Mouse (Mus musculus) intestine, postnatal 0 days (tissue): ENCODE data around the gene Chit1. TPM values are rescaled to one million over a fixed set of nuclear protein-coding genes. Genes with fewer than 3 reads are reported as not detected.

Experiments
- ATAC-seq: fragments of 200-750 bp; cut with Nextera tagmentation; 2 replicates; pipeline ENCODE4 v1.8.0; 2017; ENCODE audit warnings: mild to moderate bottlenecking, moderate TSS enrichment, moderate library complexity
- H3K27ac ChIP-seq: fragments of 300-500 bp; sonication (generic); 2 replicates; pipeline ENCODE4 v1.5.1; 2014; ENCODE audit warnings: mild to moderate bottlenecking, low read depth, low read length, moderate library complexity
- H3K27me3 ChIP-seq: fragments of 300-500 bp; sonication (generic); replicated peaks from 2 replicates; pipeline ENCODE4 v1.6.1; 2014; ENCODE audit warnings: low read length, mixed read lengths; ENCODE audit not compliant: control insufficient read depth, insufficient read depth
- H3K36me3 ChIP-seq: fragments of 300-500 bp; sonication (generic); 2 replicates; pipeline ENCODE4 v1.6.1; 2014; ENCODE audit warnings: mild to moderate bottlenecking, moderate library complexity; ENCODE audit not compliant: control insufficient read depth, insufficient read depth
- H3K4me1 ChIP-seq: fragments of 300-500 bp; sonication (generic); replicated peaks from 2 replicates; pipeline ENCODE4 v1.6.1; 2014; ENCODE audit warnings: antibody characterized with exemption, low read length, mixed read lengths; ENCODE audit not compliant: control insufficient read depth, insufficient read depth
- H3K4me2 ChIP-seq: fragments of 300-500 bp; sonication (generic); replicated peaks from 2 replicates; pipeline ENCODE4 v1.6.1; 2014; ENCODE audit warnings: low read depth, mild to moderate bottlenecking, moderate library complexity
- H3K4me3 ChIP-seq: fragments of 300-500 bp; sonication (generic); 2 replicates; pipeline ENCODE4 v1.5.1; 2014; ENCODE audit warnings: low read depth, low read length
- H3K9ac ChIP-seq: fragments of 300-500 bp; sonication (generic); 2 replicates; pipeline ENCODE4 v1.6.1; 2014; ENCODE audit warnings: mild to moderate bottlenecking, low read depth, low read length
- H3K9me3 ChIP-seq: fragments of 300-500 bp; sonication (generic); 2 replicates; pipeline ENCODE4 v1.6.1; 2016; ENCODE audit warnings: mixed run types; ENCODE audit not compliant: control insufficient read depth
- CTCF ChIP-seq: sonication (generic); IDR thresholded peaks from 2 replicates; pipeline ENCODE4 v1.5.1; 2016; ENCODE audit warnings: low read depth, mild to moderate bottlenecking, control low read depth, antibody characterized with exemption, moderate library complexity
- WGBS: fragments of 180-500 bp; shearing (Covaris S2); extraction: QIAGEN DNeasy Blood & Tissue Kit; methylation state at CpG from one replicate; pipeline ENCODE4 v1.1.7; 2014; 5-methylcytosine and 5-hydroxymethylcytosine counted together
- polyA plus RNA-seq: library from polyadenylated mRNA; unstranded; fragments of >200 nt; fragmentation: Nextera tagmentation; extraction: Ambion mirVana; gene quantifications from 2 replicates; pipeline ENCODE4 v1.2.1, GENCODE M21; 2015

Gene Chit1
- polyA plus RNA-seq, 1 experiment from 2014 or later, result not detected

GRCm38 (mm10) chr1:134192024-134192423 lies 81.0 kb downstream of the Chit1 start:
- Histone ChIP-seq H3K9ac (no peak overlapping the region), H3K4me3 (no peak overlapping the region), H3K27me3 (no peaks in the 10 kb centered on the region), H3K36me3 (no peaks in the 10 kb centered on the region), H3K9me3 (no peaks in the 10 kb centered on the region), H3K4me2 (no peak overlapping the region), H3K4me1 (peaks cover 6% of the 10 kb centered on the region; the same call in 1 of the 2 replicates), H3K27ac (no peak overlapping the region)
- WGBS, result 58% methylated on average over 4 of the region's 4 CpGs
- no peak for TF ChIP-seq CTCF
- ATAC-seq, result no peak

GRCm38 (mm10) chr1:134193126-134193525 lies 82.1 kb downstream of the Chit1 start, which contains the start of gene Mybph:
Mybph (plus strand) TSS chr1:134193448.
- ATAC-seq, result no peak

GRCm38 (mm10) chr1:134193674-134194197 lies 82.7 kb downstream of the Chit1 start:
- Histone ChIP-seq H3K4me1 (peaks cover 6% of the 10 kb centered on the region; the same call in 1 of the 2 replicates), H3K27me3 (no peaks in the 10 kb centered on the region), H3K36me3 (no peaks in the 10 kb centered on the region), H3K9me3 (no peaks in the 10 kb centered on the region), H3K4me3 (no peak overlapping the region), H3K9ac (no peak overlapping the region), H3K27ac (no peak overlapping the region), H3K4me2 (no peak overlapping the region)
- no peak for TF ChIP-seq CTCF
- no peak for ATAC-seq
- 58% methylated on average over 7 of the region's 7 CpGs for WGBS

More at GRCm38 (mm10) chr1:134193126-134193525, 82.1 kb downstream of the Chit1 start, which contains the start of gene Mybph:
- Histone ChIP-seq H3K4me1 (peaks cover 6% of the 10 kb centered on the region; the same call in 1 of the 2 replicates), H3K27ac (no peak within 1 kb of the TSS), H3K9ac (no peak within 1 kb of the TSS), H3K9me3 (no peaks in the 10 kb centered on the region), H3K27me3 (no peaks in the 10 kb centered on the region), H3K4me2 (no peak within 1 kb of the TSS), H3K36me3 (no peaks in the 10 kb centered on the region), H3K4me3 (no peak within 1 kb of the TSS)
- TF ChIP-seq CTCF, result no peak
- WGBS, result 74% methylated on average over 1 of the region's 1 CpGs

GRCm38 (mm10) chr1:134194298-134195022 lies 83.4 kb downstream of the Chit1 start:
- H3K27me3 ChIP-seq, result no peaks in the 10 kb centered on the region
- no peak for ATAC-seq
- no peak for TF ChIP-seq CTCF
- H3K4me2 ChIP-seq, result no peak overlapping the region
- H3K9me3 ChIP-seq, result no peaks in the 10 kb centered on the region
- peaks cover 6% of the 10 kb centered on the region; the same call in 1 of the 2 replicates for H3K4me1 ChIP-seq
- H3K4me3 ChIP-seq, result no peak overlapping the region
- H3K36me3 ChIP-seq, result no peaks in the 10 kb centered on the region
- no peak overlapping the region for H3K9ac ChIP-seq
- WGBS, result 79% methylated on average over 16 of the region's 16 CpGs
- H3K27ac ChIP-seq, result no peak overlapping the region

GRCm38 (mm10) chr1:134195117-134195516 lies 84.1 kb downstream of the Chit1 start:
- no peak overlapping the region for H3K27ac ChIP-seq
- no peaks in the 10 kb centered on the region for H3K9me3 ChIP-seq
- no peaks in the 10 kb centered on the region for H3K27me3 ChIP-seq
- H3K9ac ChIP-seq, result no peak overlapping the region
- no peak for ATAC-seq
- no peak for TF ChIP-seq CTCF
- no peaks in the 10 kb centered on the region for H3K36me3 ChIP-seq
- no peak overlapping the region for H3K4me3 ChIP-seq
- no peak overlapping the region for H3K4me2 ChIP-seq
- H3K4me1 ChIP-seq, result peaks cover 6% of the 10 kb centered on the region; the same call in 1 of the 2 replicates
- 13% methylated on average over 2 of the region's 2 CpGs for whole genome bisulfite sequencing

- TF ChIP-seq CTCF, result no peak
- Histone ChIP-seq H3K36me3 (no peaks in the 10 kb centered on the region), H3K27ac (no peak overlapping the region), H3K4me1 (peaks cover 6% of the 10 kb centered on the region; the same call in 1 of the 2 replicates), H3K27me3 (no peaks in the 10 kb centered on the region), H3K4me2 (no peak overlapping the region), H3K4me3 (no peak overlapping the region), H3K9me3 (no peaks in the 10 kb centered on the region), H3K9ac (no peak overlapping the region)
- 45% methylated on average over 3 of the region's 3 CpGs for WGBS
- ATAC-seq, result no peak
These were observed 84.5 kb downstream of the Chit1 start for GRCm38 (mm10) chr1:134195571-134195970.
